Mouse (Mus musculus): ENCODE measurements around the gene Tvp23a. TPM values are rescaled to one million over a fixed set of nuclear protein-coding genes. Genes with fewer than 3 reads are reported as not detected.

The Tvp23a gene
- polyA plus RNA-seq (2017; shearing (Covaris generic)) = 1.3 TPM

GRCm38 (mm10) chr16:10447264-10447594, at the start of gene Tvp23a:
Tvp23a (minus strand) TSS chr16:10447362.

GRCm38 (mm10) chr16:10479857-10480256, 32.7 kb upstream of the Tvp23a start, which contains the start of gene Ciita:
Ciita (plus strand) TSS chr16:10480059.

GRCm38 (mm10) chr16:10411764-10412746, 35.1 kb downstream of the Tvp23a start, which contains the start of gene Nubp1:
Nubp1 (plus strand) TSS chr16:10411948.

GRCm38 (mm10) chr16:10394699-10395540, 52.2 kb downstream of the Tvp23a start, which contains the start of gene Tekt5:
Tekt5 (minus strand) TSS chr16:10395490.

Other genes starting within 250 kb of the Tvp23a start
- gene Emp2, start 133.4 kb downstream of the Tvp23a start, polyA plus RNA-seq (2017; shearing (Covaris generic)) = 0.07 TPM
- gene Tekt5, start 51.9 kb downstream of the Tvp23a start, polyA plus RNA-seq (2017; shearing (Covaris generic)) = not detected
- gene Nubp1, start 35.4 kb downstream of the Tvp23a start, polyA plus RNA-seq (2017; shearing (Covaris generic)) = 37.9 TPM
- gene Ciita, start 32.7 kb upstream of the Tvp23a start, polyA plus RNA-seq (2017; shearing (Covaris generic)) = 1.1 TPM
- 4.0 TPM for gene Dexi, start 95.7 kb upstream of the Tvp23a start, polyA plus RNA-seq (2017; shearing (Covaris generic))
- 21.4 TPM for gene Clec16a, start 98.0 kb upstream of the Tvp23a start, polyA plus RNA-seq (2017; shearing (Covaris generic))

All from CD4-positive, CD25-positive, alpha-beta regulatory T cell, adult 9 weeks (primary cell).